Mouse (Mus musculus): ENCODE measurements around the gene Ccp110. TPM values are rescaled to one million over a fixed set of nuclear protein-coding genes. Genes with fewer than 3 reads are reported as not detected.

The Ccp110 gene
- polyA plus RNA-seq (2012; rRNA removed): 3.2 and 4.4 TPM in 2 replicates

DNA sequence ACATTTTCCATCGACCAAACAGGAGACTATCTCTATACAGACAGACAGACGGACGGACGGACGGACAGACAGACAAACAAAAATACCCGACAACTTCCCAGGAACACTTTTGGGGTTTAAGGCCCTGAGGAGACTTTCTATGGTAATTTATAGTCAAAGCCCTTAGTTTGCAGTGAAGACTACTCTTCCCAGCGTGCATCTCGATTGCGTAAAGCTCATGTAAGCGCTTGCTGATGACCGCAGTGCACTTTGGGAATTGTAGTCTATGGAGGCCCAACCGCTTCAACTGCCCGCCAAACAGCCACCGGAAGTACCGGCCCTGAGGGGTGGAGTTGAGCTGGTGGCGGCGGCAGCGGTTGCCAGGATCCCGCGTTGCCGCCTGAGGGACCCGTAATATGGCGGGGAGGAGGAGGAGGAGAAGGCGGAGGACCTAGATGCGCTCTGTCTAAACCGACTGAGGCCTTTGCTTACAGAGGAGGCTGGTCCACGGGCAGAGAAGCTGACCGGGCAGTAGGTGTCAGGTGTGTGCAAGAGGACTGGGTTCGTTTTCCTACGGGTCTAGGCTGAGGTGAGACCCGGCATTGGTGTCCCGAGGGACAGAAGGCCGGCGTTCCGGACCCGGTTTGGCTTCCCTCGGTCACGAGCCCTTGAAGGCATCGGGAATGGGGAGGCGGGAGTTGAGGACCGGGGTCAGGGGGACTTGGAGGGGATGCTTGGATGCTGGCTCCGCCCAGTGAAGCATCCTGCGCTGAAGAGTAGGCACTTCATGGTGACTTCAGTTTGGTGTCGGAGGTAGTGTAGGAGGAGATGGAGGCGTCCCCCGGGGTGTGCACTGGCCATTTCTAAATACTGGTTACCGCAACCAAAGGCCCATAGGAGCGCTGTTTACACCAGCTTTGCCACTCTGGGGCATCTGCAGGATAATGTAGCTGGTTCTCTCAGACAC, at the start of gene Ccp110:
TSS of gene Ccp110 (plus strand) at position 325 of the 946 bp plus-strand sequence.
- DNase-seq (ENCODE audit: low read depth): no peak

DNA sequence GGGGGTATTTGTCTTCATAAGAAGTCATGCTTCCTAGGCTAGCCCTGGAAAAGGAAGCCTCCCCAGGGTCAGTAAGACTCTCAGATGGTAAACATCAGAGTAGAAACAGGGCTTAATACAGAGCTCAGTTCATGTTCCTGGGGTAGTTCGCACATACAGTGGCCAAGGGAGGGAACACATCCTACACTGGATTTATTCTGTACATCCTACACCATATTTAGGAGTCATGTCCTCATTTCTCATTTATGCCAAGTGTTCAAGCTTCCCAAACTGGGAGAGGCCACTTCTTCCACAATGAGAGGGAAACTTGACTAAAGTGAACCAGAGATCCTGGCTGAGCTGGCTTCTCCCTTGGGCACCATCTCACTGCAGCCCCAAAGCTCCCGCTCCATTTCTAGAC, 44.6 kb upstream of the Ccp110 start:
- no peak for DNase-seq (ENCODE audit: low read depth)

DNA sequence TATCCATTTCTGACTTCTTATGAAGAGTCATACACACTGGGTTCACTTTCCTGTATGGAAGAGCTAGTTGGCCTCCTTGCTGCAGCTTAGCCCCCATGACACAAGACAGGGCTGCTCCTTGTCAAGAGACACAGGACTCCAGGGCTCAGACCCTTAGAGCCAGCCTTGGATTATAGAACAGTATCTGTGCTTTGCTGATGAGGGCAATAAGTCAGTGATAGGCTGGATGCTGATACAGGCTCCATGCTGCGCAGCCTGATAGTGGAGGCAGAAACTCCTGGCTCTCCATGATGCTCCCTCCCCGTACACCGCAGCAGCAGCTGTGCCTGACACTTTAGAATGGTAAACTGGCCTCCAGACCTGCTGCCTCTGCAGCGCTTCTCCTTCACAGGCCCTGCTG, 42.2 kb upstream of the Ccp110 start:
- no peak for DNase-seq (ENCODE audit: low read depth)

DNA sequence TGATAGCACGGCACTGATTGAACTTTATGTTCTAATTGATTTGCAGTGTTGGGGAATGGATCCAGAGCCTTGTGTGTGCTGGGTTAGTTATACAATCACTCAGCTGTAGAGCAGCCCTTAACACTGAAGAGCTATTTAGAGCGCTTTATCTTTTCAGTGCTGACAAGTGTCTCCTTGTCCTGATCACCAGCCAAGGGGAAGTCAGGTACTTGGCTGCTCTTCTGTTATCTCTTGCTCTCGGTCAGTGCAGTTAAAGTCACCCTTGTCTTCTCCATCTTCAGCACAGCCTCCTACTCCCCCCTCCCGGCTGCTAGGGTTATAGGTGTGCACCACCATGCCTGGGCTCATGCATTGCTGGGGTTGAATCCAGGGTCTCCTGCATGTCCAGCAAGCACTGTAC, 35.5 kb upstream of the Ccp110 start:
- no peak for DNase-seq (ENCODE audit: low read depth)

DNA sequence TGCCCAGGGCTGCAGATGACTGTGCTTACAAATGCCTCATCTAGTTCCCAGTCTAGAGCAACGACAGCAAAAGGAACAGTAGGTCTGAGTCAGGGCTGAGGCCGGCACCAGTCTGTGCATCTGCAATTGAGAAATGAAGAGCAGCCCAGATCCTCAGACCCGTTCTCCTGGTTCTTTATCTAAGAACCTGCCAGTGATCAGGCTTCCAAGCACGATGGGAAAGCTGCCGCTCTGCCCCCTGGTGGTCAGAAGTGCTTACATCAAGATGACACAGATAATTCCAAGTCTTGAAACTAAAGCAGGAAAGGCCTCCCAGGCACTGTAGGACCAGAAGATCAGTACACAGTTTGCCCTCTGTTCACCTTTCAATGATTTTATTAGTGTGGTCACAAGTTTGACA, 24.2 kb upstream of the Ccp110 start:
- DNase-seq (ENCODE audit: low read depth): no peak

DNA sequence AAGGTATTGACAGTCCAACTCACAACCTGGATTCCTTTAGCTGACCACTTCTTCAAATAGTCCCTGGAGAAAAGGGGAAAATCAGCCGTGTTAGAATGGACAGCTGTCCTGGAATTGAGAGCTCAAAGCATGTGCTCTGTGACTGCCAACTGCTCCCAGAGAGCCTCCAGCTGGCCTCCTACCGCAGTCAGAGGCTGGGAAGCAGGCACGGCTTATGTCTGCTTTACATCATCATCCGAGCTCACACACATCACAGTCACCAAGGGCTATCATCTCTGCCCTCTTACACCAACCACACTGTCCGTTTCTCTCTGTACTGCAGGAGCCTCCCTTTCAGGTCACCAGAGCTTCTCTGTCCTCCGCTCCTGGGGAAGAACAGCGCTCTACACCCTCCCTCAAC, 23.3 kb upstream of the Ccp110 start:
- no peak for DNase-seq (ENCODE audit: low read depth)

DNA sequence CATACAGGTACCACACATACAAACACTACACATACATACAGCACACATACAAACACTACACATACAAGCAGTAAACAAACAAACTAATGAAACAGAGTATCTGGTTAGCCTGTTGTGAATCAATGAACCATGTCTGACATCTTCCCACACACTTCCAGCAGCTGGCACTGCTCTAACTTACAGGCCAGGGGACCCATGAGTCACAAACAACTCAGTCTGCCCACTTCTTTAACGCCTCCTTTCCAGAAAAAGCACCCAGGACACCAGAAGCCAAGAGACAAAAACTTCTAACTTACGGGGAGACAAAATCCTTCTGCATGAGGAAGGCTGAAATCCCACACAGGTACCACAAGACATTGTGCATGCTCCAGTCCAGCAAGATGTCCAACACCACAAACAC, 21.1 kb upstream of the Ccp110 start:
- DNase-seq (ENCODE audit: low read depth): no peak

DNA sequence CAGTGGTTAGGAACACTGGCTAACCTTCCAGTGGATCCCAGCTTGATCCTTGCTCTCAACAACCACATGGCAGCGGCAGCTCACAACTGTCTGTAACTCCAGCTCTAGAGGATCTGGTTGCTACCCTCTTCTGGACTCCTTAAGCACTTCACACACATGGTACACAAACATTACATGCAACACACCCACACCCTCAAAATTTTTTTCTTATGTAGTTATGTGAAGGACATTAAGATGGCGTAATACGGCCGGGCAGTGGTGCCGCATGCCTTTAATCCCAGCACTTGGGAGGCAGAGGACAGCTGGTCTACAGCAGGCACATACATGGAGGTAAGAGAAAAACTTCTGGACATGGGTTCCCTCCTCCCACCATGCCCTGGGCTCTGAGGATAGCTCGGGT, 16.2 kb upstream of the Ccp110 start:
- no peak for DNase-seq (ENCODE audit: low read depth)

DNA sequence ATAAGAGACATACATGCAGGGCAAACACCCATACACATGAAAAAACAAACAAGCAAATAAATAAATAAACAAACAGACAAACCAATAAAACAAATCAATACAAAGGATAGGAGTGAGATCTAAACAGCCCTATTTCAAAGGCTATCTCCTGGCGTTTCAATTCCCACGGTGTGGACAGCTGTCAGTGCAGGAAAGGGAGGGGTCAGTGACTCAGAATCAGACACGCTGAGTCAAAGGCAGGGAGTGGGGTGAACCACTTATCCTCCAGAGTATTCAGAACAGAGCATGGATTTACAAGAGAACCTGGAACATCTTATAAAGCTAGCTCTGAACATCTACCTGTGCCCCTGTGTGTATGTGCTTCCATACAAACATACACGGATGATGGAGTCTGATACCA, 15.2 kb upstream of the Ccp110 start:
- DNase-seq (ENCODE audit: low read depth): no peak

DNA sequence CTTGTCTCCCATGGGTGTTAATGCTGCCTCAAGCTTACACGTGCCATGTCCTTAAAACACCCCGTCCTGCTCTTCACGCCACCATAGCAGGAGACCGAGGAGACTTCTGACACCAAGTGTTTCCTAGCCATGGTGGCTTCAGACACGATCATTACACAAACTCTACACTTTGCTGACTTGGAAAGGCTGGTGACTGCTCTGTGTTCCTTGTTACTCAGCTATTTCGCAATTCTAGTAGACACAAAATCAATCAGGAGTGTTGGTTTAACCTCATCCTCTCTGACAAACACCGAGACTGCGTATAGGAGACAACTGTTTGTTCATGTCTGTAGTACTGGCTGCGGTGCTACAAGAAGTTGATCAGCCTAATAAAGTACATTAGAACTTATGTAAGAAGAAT, 13.5 kb upstream of the Ccp110 start:
- DNase-seq (ENCODE audit: low read depth): no peak

DNA sequence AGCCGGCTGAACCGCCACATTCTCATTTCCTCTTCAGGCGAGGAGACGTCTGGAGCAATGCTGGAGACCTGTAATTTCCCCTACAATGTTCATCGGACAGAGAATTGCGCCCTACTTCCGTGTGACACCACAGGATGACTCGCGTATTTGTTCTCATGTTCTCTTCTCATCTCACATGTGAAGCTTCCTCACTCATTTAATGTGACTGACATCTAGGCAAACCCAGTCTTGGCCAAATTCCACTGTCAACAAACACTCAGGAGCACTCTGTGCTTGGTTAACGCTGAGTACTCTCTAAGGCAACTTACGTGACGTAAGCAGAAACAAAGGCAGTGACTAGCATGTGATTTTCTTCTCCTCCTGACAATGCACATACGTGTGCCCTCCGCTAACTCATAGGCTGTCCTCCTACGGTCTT, 9.2 kb upstream of the Ccp110 start:
- no peak for DNase-seq (ENCODE audit: low read depth)

DNA sequence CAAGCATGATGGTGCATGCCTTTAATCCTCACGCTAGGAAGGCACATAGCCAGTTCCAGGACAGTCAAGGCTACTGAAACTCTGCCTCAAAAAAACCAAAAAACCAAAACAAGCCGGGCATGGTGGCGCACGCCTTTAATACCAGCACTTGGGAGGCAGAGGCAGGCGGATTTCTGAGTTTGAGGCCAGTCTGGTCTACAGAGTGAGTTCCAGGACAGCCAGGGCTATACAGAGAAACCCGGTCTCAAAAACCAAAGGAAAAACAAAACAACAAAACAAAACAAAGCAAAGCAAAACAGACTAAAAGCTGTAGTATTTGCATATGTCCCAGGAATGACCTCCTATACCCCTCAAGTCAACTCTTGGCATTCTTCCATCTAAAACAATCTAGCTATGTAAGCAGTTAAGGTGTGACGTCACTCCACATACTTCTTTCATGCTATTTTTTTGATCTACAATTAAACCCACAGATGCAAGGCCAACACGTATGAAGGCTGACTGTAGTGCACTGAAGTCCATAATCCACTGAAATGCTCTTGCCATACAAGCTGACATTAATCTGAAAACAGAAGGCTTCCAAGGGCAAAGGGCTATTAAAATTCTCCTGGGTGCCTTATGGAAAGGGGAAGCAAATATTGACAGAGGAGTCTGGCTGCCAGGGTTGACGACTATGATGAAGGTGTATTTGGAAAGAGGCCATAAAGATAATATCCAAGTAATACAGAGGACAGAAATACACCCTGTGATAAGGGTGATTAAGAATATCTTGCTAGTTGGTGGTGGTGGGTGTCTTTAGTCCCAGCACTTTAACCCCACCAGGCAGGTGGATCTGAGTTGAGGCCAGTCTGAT, 8.1 kb upstream of the Ccp110 start:
- no peak for DNase-seq (ENCODE audit: low read depth)

DNA sequence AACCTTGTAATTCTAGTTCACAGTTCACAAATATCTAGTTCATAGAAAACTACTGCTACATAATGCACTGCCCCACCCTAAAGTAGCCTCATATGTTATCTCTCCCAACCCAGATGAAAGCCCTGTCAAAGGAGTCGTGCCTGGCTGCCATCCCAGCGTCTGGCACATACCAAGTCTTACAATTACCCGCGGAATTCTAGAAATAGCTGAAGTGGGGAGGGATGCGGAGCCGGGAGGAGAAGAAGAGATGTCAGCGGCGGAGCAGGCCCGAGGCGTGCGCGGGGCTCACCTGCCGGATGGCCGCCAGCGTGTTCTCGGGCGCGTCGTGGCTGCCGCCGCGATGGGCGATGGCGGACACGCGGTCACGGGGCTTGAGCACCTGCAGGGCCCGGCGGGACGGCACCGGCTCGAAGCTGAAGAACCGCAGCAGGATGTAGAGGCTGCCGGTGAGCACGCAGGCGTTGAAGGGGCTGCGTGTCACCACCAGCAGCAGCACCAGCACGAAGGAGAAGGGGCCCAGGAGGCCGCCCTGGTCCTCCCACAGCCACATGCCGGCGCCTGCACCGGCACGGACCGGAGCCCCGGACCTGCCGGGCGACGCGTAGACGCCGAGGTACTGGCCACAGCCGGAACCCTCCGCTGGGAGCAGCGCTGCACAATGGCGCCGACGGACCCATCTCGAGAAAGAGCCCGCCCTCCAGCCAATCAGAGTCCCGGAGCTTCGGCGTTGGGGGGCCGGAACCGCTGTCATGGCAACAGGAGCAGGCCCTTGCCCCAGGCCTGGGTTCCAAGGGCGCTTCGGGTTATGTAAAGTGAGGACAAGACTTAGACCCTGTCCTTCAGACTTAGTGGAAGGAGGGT, 7.0 kb upstream of the Ccp110 start, which contains the start of gene Gde1:
TSS of gene Gde1 (minus strand) at position 678 of the 861 bp plus-strand sequence.
- no peak for DNase-seq (ENCODE audit: low read depth)

DNA sequence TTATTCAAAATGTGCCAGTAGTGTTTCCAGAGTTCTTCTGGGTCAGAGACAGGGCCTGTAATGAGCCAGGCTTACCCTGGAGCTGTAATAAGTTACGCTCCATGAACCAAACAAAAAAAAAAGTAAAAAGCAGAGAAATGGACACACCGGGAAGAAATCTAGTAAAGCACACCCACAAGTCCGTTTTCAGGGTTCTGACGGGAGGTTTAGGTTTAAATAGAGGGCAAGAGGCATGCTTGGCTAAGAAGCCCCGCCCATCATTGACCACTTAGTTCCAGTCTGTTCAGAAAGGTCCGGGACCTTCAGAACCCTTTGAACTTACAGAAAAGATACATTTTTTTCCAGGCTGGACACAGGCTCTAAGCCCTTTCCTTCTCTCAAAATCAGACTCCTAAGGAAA, 6.3 kb upstream of the Ccp110 start:
- DNase-seq (ENCODE audit: low read depth): no peak

DNA sequence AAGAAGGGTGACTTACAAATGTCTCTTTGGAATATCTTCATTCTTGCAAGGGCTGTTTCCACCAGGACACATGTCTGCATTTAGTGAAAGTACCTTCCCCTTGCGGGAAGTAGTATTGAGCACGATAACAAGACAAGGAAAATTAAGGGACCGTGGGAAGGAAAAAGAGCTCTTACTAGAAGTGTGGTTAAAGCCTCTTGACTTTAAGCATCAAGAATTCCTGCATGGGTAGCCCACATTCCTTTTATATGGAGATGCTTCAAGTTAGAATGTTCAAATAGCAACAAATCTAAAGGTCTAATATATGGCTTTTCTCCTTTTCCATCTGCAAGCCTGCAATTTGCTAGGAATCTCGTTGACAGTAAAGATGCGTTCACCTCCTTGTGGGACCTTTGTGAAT, 5.9 kb upstream of the Ccp110 start:
- DNase-seq (ENCODE audit: low read depth): no peak

DNA sequence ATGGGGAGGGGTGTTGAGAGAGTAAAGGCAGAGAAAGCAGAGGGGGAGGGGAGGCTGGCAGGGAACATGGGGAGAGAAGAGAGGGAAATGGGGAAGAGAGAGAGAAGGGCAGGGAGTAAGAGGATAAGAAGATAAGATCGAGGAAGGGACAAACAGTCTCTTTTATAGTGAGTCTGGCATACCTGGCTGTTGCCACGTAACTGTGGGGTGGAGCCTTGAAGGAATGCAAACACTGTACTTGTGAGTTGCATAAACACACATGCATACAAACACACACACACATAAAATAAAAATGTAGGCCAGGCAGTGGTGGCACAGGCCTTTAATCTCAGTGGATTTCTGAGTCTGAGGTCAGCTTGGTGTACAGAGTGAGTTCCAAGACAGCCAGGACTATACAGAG, 5.1 kb upstream of the Ccp110 start:
- DNase-seq (ENCODE audit: low read depth): no peak

DNA sequence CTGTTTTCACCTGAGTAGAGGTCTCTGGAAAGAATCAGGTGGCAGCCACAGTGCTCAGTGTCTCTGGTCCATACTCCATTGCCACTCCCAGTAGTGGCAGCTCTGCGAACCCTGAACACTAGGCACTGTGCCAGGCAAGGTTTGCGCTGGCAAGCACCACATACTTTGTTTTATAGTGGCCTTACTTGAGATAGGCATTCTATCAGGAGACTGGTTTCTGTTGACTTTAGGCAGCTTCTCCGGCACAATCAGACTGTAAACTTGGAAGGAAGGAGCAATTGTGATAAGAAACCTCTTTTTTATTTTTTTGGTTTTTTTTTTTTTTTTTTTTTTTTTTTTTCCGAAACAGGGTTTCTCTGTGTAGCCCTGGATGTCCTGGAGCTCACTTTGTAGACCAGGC, 4.3 kb upstream of the Ccp110 start:
- DNase-seq (ENCODE audit: low read depth): no peak

DNA sequence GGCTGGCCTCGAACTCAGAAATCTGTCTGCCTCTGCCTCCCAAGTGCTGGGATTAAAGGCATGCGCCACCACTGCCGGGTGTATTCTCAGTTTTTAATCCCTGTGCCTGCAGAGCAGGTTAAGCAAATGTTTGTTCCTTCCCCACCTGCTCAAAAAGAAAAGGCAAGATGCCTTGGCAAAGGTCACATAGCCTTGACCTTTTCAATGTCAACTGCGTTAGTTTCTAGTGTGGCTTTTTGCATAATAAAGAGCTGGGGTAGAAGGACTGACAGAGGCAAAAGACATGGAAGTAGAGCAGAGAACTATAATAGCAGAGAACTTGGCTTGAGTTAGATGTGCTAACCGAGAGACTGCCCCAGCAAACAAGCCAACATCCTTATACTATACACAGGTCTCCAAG, 1.6 kb upstream of the Ccp110 start:
- no peak for DNase-seq (ENCODE audit: low read depth)

DNA sequence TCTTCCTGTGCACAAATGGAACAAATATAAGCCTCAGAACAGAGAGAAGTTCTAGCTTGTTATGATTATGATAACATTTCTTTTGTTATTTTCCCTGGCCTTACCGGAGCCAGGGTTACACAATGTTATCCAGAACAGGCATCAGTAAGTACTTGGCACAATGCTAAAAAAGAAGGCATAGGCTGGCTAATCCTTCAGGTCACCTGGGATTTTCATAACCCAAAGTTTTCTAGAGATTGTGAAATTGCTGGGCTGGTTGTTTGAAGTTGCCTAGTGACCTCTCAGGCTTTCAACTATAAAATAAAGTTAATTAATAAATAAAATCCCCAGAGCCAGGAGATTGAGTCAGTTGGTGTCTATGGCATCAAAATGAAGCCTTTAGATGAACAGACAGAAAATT, 2.5 kb downstream of the Ccp110 start:
- peak; percentile 89 for DNase-seq (ENCODE audit: low read depth)

DNA sequence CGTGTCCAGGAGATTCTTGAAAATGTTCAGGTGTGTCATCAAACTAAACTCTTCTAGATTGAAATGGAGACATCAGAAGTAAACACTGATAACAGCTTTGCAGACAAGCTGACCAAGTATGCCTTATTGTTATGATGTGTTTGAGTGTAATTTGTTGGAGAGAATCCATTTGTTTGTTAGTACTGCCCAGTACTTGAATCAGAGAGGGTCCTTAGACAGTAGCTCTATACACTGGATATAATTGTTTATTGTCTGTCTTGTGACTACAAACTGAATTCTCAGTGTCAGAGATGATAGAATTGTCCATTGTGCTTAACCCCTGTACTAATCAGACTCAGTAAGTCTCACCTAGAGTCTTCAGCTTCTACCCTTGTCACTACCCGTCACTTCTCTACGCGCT, 5.7 kb downstream of the Ccp110 start:
- DNase-seq (ENCODE audit: low read depth): no peak

DNA sequence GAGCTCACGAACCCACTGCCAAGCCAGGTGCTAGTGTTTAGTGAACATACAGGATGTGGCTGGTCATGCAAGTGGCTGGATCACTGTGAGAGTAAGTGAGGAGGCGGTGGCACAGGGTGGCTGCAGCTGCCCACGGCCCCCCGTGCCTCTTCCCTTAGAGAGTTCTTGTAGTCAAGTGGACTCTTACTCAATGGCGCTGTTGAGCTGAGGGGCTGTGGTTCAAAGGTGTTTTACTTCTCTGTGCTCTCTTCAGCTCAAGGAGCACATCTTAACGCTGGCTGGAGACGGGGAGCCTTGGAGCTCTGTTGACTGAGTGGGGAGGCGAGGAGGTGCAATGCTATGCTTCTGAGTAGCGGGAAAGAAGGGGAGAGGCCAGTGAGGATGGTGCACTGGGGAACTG, 11.6 kb downstream of the Ccp110 start:
- DNase-seq (ENCODE audit: low read depth): no peak

DNA sequence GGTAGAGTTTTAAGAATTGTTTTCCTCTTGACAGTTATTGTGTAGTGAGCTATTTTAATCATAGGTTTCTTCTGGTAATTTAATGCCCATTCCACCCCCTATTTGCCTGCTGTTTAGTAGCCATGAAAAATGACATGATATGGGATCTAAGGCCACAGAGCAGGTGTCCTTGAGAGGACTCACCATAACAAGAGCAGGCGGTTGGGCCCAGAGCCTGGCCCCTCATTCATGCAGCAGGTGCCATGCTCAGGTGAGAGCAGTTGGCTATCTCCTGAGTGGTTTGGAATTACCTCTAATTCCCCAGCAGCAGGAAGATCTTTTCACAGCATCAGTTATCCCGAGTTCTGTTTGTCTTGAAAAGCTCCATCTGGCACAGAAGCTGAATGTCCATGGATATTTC, 13.1 kb downstream of the Ccp110 start:
- DNase-seq (ENCODE audit: low read depth): no peak
